Mouse (Mus musculus) ES-E14 (cell line): ENCODE data around the gene Prn.

Experiments
- CHD2 ChIP-seq: IDR thresholded peaks from 2 replicates; pipeline ENCODE4 v1.6.1; 2014; ENCODE audit warnings: mild to moderate bottlenecking, low read depth, low read length, inconsistent platforms
- MAFK ChIP-seq: IDR thresholded peaks from 2 replicates; pipeline ENCODE4 v1.6.1; 2014; ENCODE audit warnings: mild to moderate bottlenecking, low read depth, low read length, inconsistent platforms; ENCODE audit not compliant: insufficient read depth
- ZC3H11A ChIP-seq: IDR thresholded peaks from 2 replicates; pipeline ENCODE4 v1.6.1; 2012; ENCODE audit warnings: low read depth, mild to moderate bottlenecking, inconsistent platforms, low read length, borderline replicate concordance

GRCm38 (mm10) chr2:131997356-131997755 is 87.6 kb downstream of the Prn start:
- TF ChIP-seq CHD2 (no peak), ZC3H11A (no peak), MAFK (no peak)
